Mouse (Mus musculus) lung, embryonic 16.5 days (tissue): Measurements from ENCODE around the gene Cd5. TPM values are rescaled to one million over a fixed set of nuclear protein-coding genes. Genes with fewer than 3 reads are reported as not detected.

ENCODE experiments used
- ATAC-seq: fragments of 200-750 bp; cut with Nextera tagmentation; 2 replicates; pipeline ENCODE4 v1.8.0; 2017; ENCODE audit warnings: low read depth, mild to moderate bottlenecking, moderate library complexity
- H3K27ac ChIP-seq: fragments of 300-500 bp; sonication (generic); 2 replicates; pipeline ENCODE4 v1.5.1; 2014; ENCODE audit warnings: mild to moderate bottlenecking, control low read depth, low read length
- H3K27me3 ChIP-seq: fragments of 300-500 bp; sonication (generic); 2 replicates; pipeline ENCODE4 v1.6.1; 2014; ENCODE audit warnings: low read depth, low read length, mixed read lengths; ENCODE audit not compliant: control insufficient read depth, insufficient read depth
- H3K36me3 ChIP-seq: fragments of 300-500 bp; sonication (generic); 2 replicates; pipeline ENCODE4 v1.6.1; 2014; ENCODE audit warnings: low read length; ENCODE audit not compliant: control insufficient read depth, insufficient read depth
- H3K4me1 ChIP-seq: fragments of 300-500 bp; sonication (generic); replicated peaks from 2 replicates; pipeline ENCODE4 v1.6.1; 2014; ENCODE audit warnings: low read length, mixed read lengths; ENCODE audit not compliant: control insufficient read depth, insufficient read depth
- H3K4me2 ChIP-seq: fragments of 300-500 bp; sonication (generic); 2 replicates; pipeline ENCODE4 v1.6.1; 2014; ENCODE audit warnings: low read depth, low read length, control low read depth
- H3K4me3 ChIP-seq: fragments of 300-500 bp; sonication (generic); 2 replicates; pipeline ENCODE4 v1.5.1; 2014; ENCODE audit warnings: mild to moderate bottlenecking, low read length, control low read depth
- H3K9ac ChIP-seq: fragments of 300-500 bp; sonication (generic); 2 replicates; pipeline ENCODE4 v1.6.1; 2014; ENCODE audit warnings: low read length, control low read depth
- H3K9me3 ChIP-seq: fragments of 300-500 bp; sonication (generic); 2 replicates; pipeline ENCODE4 v1.6.1; 2016; ENCODE audit warnings: low read length; ENCODE audit not compliant: control insufficient read depth
- WGBS: fragments of 180-500 bp; shearing (Covaris S2); extraction: QIAGEN DNeasy Blood & Tissue Kit; methylation state at CpG from one replicate; pipeline ENCODE4 v1.1.7; 2014; 5-methylcytosine and 5-hydroxymethylcytosine counted together
- polyA plus RNA-seq: library from polyadenylated mRNA; unstranded; fragments of >200 nt; fragmentation: Nextera tagmentation; extraction: Ambion mirVana; gene quantifications from 2 replicates; pipeline ENCODE4 v1.2.1, GENCODE M21; 2015

The Cd5 gene
- polyA plus RNA-seq, 1 experiment from 2014 or later, result 0.87 TPM

GRCm38 (mm10) chr19:10761794-10762415 lies 23.1 kb upstream of the Cd5 start:
- Histone ChIP-seq H3K4me2 (no peak overlapping the region), H3K27ac (no peak overlapping the region), H3K27me3 (no peaks in the 10 kb centered on the region), H3K4me1 (peaks cover 13% of the 10 kb centered on the region), H3K9ac (no peak overlapping the region), H3K9me3 (no peaks in the 10 kb centered on the region), H3K36me3 (no peaks in the 10 kb centered on the region), H3K4me3 (no peak overlapping the region)
- no peak for ATAC-seq
- 73% methylated on average over 8 of the region's 8 CpGs for WGBS

GRCm38 (mm10) chr19:10759983-10760831 lies 21.4 kb upstream of the Cd5 start:
- Histone ChIP-seq H3K27ac (no peak overlapping the region), H3K27me3 (no peaks in the 10 kb centered on the region)

GRCm38 (mm10) chr19:10759525-10759924 lies 20.7 kb upstream of the Cd5 start:
- no peaks in the 10 kb centered on the region for H3K9me3 ChIP-seq
- H3K9ac ChIP-seq, result no peak overlapping the region
- H3K27me3 ChIP-seq, result no peaks in the 10 kb centered on the region
- no peak overlapping the region for H3K4me3 ChIP-seq
- H3K27ac ChIP-seq, result peak overlapping the region; percentile 72
- H3K4me2 ChIP-seq, result no peak overlapping the region
- no peak for ATAC-seq
- no peaks in the 10 kb centered on the region for H3K36me3 ChIP-seq
- H3K4me1 ChIP-seq, result peaks cover 13% of the 10 kb centered on the region

More at GRCm38 (mm10) chr19:10759983-10760831, 21.4 kb upstream of the Cd5 start:
- Histone ChIP-seq H3K4me3 (no peak overlapping the region), H3K36me3 (no peaks in the 10 kb centered on the region), H3K9ac (no peak overlapping the region), H3K9me3 (no peaks in the 10 kb centered on the region), H3K4me2 (no peak overlapping the region), H3K4me1 (peaks cover 13% of the 10 kb centered on the region)
- 71% methylated on average over 9 of the region's 9 CpGs for WGBS
- ATAC-seq, result no peak

- Histone ChIP-seq H3K4me3 (no peak overlapping the region), H3K4me2 (no peak overlapping the region), H3K9ac (no peak overlapping the region), H3K36me3 (no peaks in the 10 kb centered on the region), H3K27me3 (no peaks in the 10 kb centered on the region), H3K9me3 (no peaks in the 10 kb centered on the region), H3K4me1 (peaks cover 13% of the 10 kb centered on the region), H3K27ac (peak overlapping the region; percentile 72)
- WGBS, result 26% methylated on average over 6 of the region's 6 CpGs
- ATAC-seq, result peak; percentile 77
Observed at GRCm38 (mm10) chr19:10758708-10759107, 19.9 kb upstream of the Cd5 start.

DNA sequence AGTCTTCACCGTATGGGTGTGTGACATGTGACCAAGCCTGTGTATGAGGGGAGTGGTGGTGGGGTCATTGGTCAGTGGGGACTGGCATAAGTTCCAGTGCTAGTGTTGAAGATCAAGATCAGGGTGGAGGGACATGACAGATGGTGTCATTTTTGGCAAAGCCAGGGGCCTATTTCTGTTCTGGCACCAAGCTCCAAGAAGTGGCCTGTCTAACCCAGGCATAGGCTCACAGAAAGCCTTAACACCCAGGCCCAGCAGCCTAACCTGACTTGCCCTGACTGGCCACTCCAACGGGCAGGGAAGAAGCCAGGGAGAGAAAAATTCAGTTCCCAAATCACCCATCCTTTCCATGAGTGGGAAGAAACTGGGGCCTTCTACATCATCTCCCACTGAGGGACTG lies 18.7 kb upstream of the Cd5 start:
- H3K4me3 ChIP-seq, result no peak overlapping the region
- 71% methylated on average over 2 of the region's 2 CpGs for WGBS
- H3K9me3 ChIP-seq, result no peaks in the 10 kb centered on the region
- H3K4me2 ChIP-seq, result no peak overlapping the region
- no peak overlapping the region for H3K9ac ChIP-seq
- no peaks in the 10 kb centered on the region for H3K27me3 ChIP-seq
- peaks cover 13% of the 10 kb centered on the region for H3K4me1 ChIP-seq
- no peak for ATAC-seq
- H3K27ac ChIP-seq, result no peak overlapping the region
- H3K36me3 ChIP-seq, result no peaks in the 10 kb centered on the region

GRCm38 (mm10) chr19:10757125-10757524 lies 18.3 kb upstream of the Cd5 start:
- ATAC-seq, result 0 out of 2 replicates have a peak, but pooled peaks have one; percentile 23
- Histone ChIP-seq H3K27ac (no peak overlapping the region), H3K4me3 (no peak overlapping the region), H3K36me3 (no peaks in the 10 kb centered on the region), H3K9me3 (no peaks in the 10 kb centered on the region), H3K9ac (no peak overlapping the region), H3K27me3 (no peaks in the 10 kb centered on the region), H3K4me1 (peaks cover 13% of the 10 kb centered on the region), H3K4me2 (no peak overlapping the region)

- Histone ChIP-seq H3K27me3 (no peaks in the 10 kb centered on the region), H3K4me1 (no peaks in the 10 kb centered on the region), H3K4me3 (no peak overlapping the region), H3K9ac (no peak overlapping the region), H3K36me3 (no peaks in the 10 kb centered on the region), H3K4me2 (no peak overlapping the region), H3K9me3 (no peaks in the 10 kb centered on the region), H3K27ac (no peak overlapping the region)
- ATAC-seq, result no peak
- 96% methylated on average over 5 of the region's 5 CpGs for WGBS
Observed at GRCm38 (mm10) chr19:10752646-10753045, 13.8 kb upstream of the Cd5 start.

DNA sequence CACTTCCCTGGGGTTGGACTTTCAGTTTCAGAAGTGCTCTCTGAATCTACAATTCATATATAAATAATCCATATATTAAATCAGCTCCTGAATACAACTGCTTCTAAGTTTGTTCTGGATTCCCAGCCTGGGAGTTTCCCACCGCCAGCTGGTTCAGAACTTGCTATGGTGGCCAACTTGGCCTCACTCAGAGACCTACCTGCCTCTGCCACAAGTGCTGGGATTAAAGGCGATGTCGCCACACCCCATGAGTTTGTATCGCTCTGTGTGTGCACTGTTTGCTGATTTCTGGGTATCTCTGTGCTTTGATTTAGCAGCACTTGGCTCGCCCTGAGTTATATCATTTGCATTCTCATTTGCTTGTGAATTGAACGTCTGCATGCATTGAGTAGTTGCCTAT lies 13.3 kb upstream of the Cd5 start:
- Histone ChIP-seq H3K27ac (no peak overlapping the region), H3K4me2 (no peak overlapping the region), H3K9me3 (no peaks in the 10 kb centered on the region), H3K27me3 (no peaks in the 10 kb centered on the region), H3K9ac (no peak overlapping the region), H3K4me3 (no peak overlapping the region), H3K4me1 (no peaks in the 10 kb centered on the region), H3K36me3 (no peaks in the 10 kb centered on the region)
- ATAC-seq, result no peak
- WGBS, result 89% methylated on average over 6 of the region's 6 CpGs

DNA sequence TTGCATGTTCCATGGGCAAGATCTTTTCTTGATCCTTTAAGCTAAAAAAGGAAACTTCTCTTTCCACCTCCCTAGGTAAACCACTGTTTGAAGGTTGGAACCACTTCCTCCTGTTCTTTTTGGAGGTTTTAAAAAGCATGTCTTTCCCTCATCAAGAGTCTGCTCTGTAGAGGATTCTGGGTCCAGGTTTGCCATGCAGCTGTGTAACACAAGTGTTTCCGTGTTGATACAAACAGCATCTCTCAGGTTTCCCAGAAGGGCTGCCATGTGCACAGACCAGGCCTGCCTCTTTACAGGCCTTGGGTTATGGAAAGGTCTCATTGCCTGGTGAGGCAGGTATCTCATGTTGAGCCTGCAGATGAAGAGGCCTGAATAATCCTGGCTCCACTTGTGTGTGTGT lies 12.8 kb upstream of the Cd5 start:
- Histone ChIP-seq H3K4me3 (no peak overlapping the region), H3K4me2 (no peak overlapping the region), H3K36me3 (no peaks in the 10 kb centered on the region), H3K4me1 (no peaks in the 10 kb centered on the region), H3K9me3 (no peaks in the 10 kb centered on the region), H3K27ac (no peak overlapping the region), H3K9ac (no peak overlapping the region), H3K27me3 (no peaks in the 10 kb centered on the region)
- no peak for ATAC-seq
- WGBS, result 87% methylated on average over 1 of the region's 1 CpGs
